Mouse (Mus musculus) limb, embryonic 14.5 days (tissue): ENCODE results near the gene Hoxd9. TPM values are rescaled to one million over a fixed set of nuclear protein-coding genes. Genes with fewer than 3 reads are reported as not detected.

Experiments used
- ATAC-seq: fragments of 200-750 bp; cut with Nextera tagmentation; 2 replicates; pipeline ENCODE4 v1.8.0; 2017; ENCODE audit warnings: low read depth, moderate number of reproducible peaks, moderate TSS enrichment; ENCODE audit not compliant: low FRiP score
- DNase-seq: peaks from one replicate; pipeline ENCODE4 v3.0.0-alpha.2; 2015; ENCODE audit warnings: low spot score
- H3K27ac ChIP-seq: fragments of 300-500 bp; sonication (generic); replicated peaks from 2 replicates; pipeline ENCODE4 v1.5.1; 2014; ENCODE audit warnings: low read depth, mild to moderate bottlenecking, low read length, moderate library complexity, mixed read lengths
- H3K27me3 ChIP-seq: fragments of 300-500 bp; sonication (generic); 2 replicates; pipeline ENCODE4 v1.6.1; 2014; ENCODE audit warnings: low read length, mixed read lengths; ENCODE audit not compliant: control insufficient read depth, insufficient read depth
- H3K36me3 ChIP-seq: fragments of 300-500 bp; sonication (generic); 2 replicates; pipeline ENCODE4 v1.6.1; 2014; ENCODE audit warnings: mild to moderate bottlenecking, low read length, moderate library complexity, mixed read lengths; ENCODE audit not compliant: control insufficient read depth, insufficient read depth
- H3K4me1 ChIP-seq: fragments of 300-500 bp; sonication (generic); 2 replicates; pipeline ENCODE4 v1.6.1; 2014; ENCODE audit warnings: antibody characterized with exemption, low read length, mixed read lengths; ENCODE audit not compliant: control insufficient read depth, insufficient read depth
- H3K4me2 ChIP-seq: fragments of 300-500 bp; sonication (generic); replicated peaks from 2 replicates; pipeline ENCODE4 v1.6.1; 2014; ENCODE audit warnings: low read depth, mild to moderate bottlenecking, low read length, moderate library complexity; ENCODE audit not compliant: severe bottlenecking
- H3K4me3 ChIP-seq: fragments of 300-500 bp; sonication (generic); replicated peaks from 2 replicates; pipeline ENCODE4 v1.5.1; 2014; ENCODE audit warnings: low read length
- H3K9ac ChIP-seq: fragments of 300-500 bp; sonication (generic); 2 replicates; pipeline ENCODE4 v1.6.1; 2014; ENCODE audit warnings: mild to moderate bottlenecking, low read depth, low read length, moderate library complexity; ENCODE audit not compliant: severe bottlenecking
- H3K9me3 ChIP-seq: fragments of 300-500 bp; sonication (generic); 2 replicates; pipeline ENCODE4 v1.6.1; 2016; ENCODE audit warnings: low read length; ENCODE audit not compliant: control insufficient read depth
- POLR2A ChIP-seq: fragments of 200-500 bp; IDR thresholded peaks from 2 replicates; pipeline ENCODE4 v1.8.0; 2012; ENCODE audit warnings: inconsistent platforms, mild to moderate bottlenecking, moderate library complexity, borderline replicate concordance; ENCODE audit not compliant: insufficient read depth, insufficient read length; ENCODE audit errors: extremely low read depth
- WGBS: fragments of 180-500 bp; shearing (Covaris S2); extraction: QIAGEN DNeasy Blood & Tissue Kit; methylation state at CpG from one replicate; pipeline ENCODE4 v1.1.7; 2014; 5-methylcytosine and 5-hydroxymethylcytosine counted together
- polyA plus RNA-seq, 2 experiments: library from polyadenylated mRNA; depleted of rRNA in 1 of 2; stranded (reverse) in 1 of 2; unstranded in 1 of 2; fragments of >200 nt; fragmentation: Nextera tagmentation in 1 of 2; extraction: Ambion mirVana in 1 of 2; gene quantifications; 2 replicates each; pipeline versions ENCODE4 v1.2.1 to v1.2.3; 2012 to 2014

Gene Hoxd9
- polyA plus RNA-seq, 2 experiments, result 8.7 to 19.6 TPM

DNA sequence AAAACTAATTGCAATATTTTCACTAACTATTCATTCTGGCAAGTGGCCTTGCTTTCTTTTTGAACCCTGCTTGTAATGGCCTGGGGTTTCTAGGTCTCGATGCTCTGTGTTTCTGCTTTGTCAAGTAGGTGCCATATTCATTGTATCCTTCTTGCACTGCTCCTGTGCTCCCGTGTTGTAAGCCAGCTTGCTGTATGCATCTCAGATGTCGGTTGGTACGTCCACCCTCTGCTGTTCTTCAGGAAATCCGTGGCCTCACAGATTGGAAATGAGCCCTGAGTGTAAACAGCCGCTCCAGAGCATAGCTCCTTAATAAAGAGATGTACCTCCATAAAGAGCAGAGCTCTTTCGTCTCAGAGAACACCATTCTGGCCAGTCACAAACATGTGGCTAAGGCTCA lies 10.1 kb downstream of the Hoxd9 start:
- Histone ChIP-seq H3K27ac (no peak overlapping the region), H3K9me3 (no peaks in the 10 kb centered on the region), H3K4me2 (peak overlapping the region; percentile 30; the same call in 1 of the 2 replicates), H3K36me3 (no peaks in the 10 kb centered on the region), H3K27me3 (peaks cover 89% of the 10 kb centered on the region), H3K4me3 (0 out of 2 replicates have a peak overlapping the region, but pooled peaks have one; percentile 7), H3K9ac (0 out of 2 replicates have a peak overlapping the region, but pooled peaks have one; percentile 0), H3K4me1 (peaks cover 9% of the 10 kb centered on the region)
- ATAC-seq (no peak), DNase-seq (no peak)
- WGBS, result 33% methylated on average over 7 of the region's 7 CpGs
- TF ChIP-seq POLR2A, result no peak

DNA sequence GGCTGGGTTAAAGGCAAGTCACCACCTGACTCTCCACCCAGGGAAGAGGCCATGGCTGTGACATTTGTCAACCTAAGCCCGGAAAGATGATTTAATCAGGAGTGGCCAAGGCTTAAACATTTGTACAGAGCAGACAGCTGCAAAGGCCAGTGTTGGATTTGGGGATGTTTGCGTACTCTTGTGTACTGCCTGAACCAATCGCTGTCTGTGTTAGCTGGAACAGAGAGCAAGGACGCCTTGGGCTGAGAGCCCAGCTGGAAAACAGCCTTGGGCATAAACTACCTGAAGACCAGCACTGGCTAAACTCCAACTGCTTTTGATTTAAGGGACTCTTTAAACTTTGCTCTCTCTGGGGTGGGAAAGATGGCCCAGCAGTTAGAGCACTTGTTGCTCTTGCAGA lies 11.1 kb downstream of the Hoxd9 start:
- H3K4me1 ChIP-seq, result peaks cover 9% of the 10 kb centered on the region
- ATAC-seq (no peak), DNase-seq (no peak)
- H3K4me3 ChIP-seq, result no peak overlapping the region
- no peaks in the 10 kb centered on the region for H3K9me3 ChIP-seq
- peaks cover 90% of the 10 kb centered on the region for H3K27me3 ChIP-seq
- H3K9ac ChIP-seq, result no peak overlapping the region
- TF ChIP-seq POLR2A, result no peak
- H3K36me3 ChIP-seq, result no peaks in the 10 kb centered on the region
- H3K4me2 ChIP-seq, result no peak overlapping the region
- WGBS, result 22% methylated on average over 4 of the region's 4 CpGs
- no peak overlapping the region for H3K27ac ChIP-seq

DNA sequence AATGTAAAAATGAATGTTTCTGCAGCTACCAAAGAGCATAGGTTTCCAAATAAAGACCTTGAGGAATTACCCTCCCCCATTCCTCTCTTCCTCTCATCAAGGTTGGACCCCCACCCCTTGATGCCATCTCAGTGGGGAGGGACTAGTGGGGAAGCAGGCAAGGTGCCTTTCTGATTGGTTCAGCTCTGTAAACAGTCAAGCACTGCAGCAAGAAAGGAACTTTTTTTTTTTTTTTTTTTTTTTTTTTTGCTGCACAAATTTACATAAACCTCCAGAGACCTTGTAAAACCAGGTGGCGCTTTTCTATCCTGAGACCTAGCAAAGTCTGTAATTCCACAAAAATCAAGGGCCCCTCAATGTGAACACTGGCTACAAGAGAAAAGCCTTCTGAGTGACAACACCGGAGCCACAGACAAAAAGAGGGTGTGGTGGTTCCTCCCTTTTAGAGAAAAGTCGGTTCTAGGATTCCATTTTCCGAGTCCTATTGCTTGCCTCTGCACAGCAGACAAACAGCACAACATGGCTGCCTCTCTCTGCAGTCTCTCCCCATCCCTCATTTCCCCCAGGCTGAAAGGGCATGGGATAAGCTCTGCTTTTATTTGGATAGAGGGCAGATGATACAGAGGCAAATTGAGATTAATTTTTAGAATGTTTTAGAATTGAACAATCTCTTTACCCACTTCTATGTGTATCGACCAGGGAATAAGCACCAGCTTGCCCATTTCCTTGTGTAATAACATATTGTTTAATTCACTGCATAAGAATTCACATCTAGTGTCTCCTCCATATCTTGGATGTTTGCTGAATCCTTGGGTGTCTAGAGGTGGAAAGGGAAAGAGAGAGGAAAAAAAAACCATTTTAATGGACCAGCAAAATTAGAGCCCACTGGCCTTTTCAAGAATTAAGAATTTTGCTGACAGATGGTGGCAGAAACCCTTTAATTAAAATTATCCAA lies 12.2 kb downstream of the Hoxd9 start:
- no peak for ATAC-seq
- 8% methylated on average over 5 of the region's 5 CpGs for WGBS
- H3K9me3 ChIP-seq, result no peaks in the 10 kb centered on the region
- no peak overlapping the region for H3K9ac ChIP-seq
- H3K4me1 ChIP-seq, result peaks cover 6% of the 10 kb centered on the region
- no peak overlapping the region for H3K4me2 ChIP-seq
- peaks cover 90% of the 10 kb centered on the region for H3K27me3 ChIP-seq
- H3K4me3 ChIP-seq, result no peak overlapping the region
- no peak overlapping the region for H3K27ac ChIP-seq
- DNase-seq, result no peak
- no peak for TF ChIP-seq POLR2A
- H3K36me3 ChIP-seq, result no peaks in the 10 kb centered on the region

DNA sequence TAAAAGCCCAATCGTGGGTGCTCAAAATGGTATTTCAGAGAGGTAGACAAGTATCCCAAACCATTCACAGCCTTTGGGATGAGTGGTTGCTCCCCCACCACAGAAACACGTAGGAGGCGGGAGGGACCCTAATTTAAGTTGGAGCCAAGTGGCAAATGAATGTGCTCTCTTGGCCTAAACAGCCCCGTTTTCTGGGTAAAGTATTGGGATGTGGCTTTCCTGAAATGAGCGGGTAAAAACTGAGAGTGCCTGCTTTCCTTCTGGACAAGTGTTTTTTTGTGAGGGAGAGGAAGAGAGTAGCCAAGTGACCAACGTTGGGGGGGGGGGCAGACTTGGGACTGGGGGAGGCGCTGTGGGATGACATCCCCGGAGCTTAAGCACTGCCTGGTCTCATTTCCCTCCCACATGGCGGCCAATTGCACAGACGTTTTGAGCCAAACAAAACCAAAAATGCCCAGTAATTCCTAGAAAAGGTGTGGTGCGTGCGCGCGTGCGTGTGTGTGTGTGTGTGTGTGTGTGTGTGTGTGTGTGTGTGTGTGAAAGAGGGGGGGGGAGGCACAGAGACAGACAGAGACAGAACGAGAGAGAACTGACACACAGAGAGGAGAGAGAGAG lies 13.5 kb downstream of the Hoxd9 start:
- Histone ChIP-seq H3K27ac (no peak overlapping the region), H3K4me3 (peak overlapping the region; percentile 47), H3K27me3 (peaks cover 95% of the 10 kb centered on the region), H3K9ac (peak overlapping the region; percentile 58; the same call in 1 of the 2 replicates), H3K4me1 (peaks cover 5% of the 10 kb centered on the region; the same call in 1 of the 2 replicates), H3K4me2 (peak overlapping the region; percentile 68), H3K9me3 (no peaks in the 10 kb centered on the region), H3K36me3 (no peaks in the 10 kb centered on the region)
- WGBS, result under 1% methylated on average over 16 of the region's 16 CpGs
- no peak for TF ChIP-seq POLR2A
- no peak for ATAC-seq
- DNase-seq, result no peak
